In the genomic region with DNA sequence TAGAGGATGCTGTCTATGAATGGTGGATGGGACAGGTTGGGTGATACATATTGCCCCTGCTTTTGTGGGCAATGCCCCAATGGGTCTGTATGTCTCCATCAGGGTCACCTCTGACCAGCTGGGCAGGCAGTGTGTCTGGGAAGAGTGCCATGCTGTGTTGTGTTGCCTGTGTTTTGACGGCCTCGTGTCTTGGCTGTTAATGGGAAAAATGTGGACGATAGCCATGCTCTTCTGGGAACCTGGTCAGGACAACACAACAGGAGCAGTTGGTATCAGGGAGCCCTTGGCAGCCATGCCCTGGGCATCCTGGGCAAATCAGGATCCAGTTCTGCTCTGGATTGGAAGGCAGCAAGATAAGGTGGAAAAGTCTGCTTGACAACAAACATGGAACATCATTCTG, we compare ENCODE assay signal across 10 mouse cellular contexts. TPM values are rescaled to one million over a fixed set of nuclear protein-coding genes. Genes with fewer than 3 reads are reported as not detected.
DNase-seq lines count a peak whose midpoint lies in the region; ATAC-seq and TF ChIP-seq lines count a peak whose summit lies in the region.
"Had no signal": no experiment of that assay in that cellular context is flagged by ENCODE, and none has a peak within 500 bp of the region (broad histone marks: within the 10 kb centered on the region; RNA-seq: fewer than 3 reads in every experiment).

No protein-coding gene starts in this region.

- H3K9ac ChIP-seq in midbrain, postnatal 0 days (replicated peaks; ENCODE audit: low read length, poor library complexity, severe bottlenecking), result no peak overlapping the region
- H3K9ac ChIP-seq in midbrain, embryonic 15.5 days, result no peak overlapping the region
- H3K9ac ChIP-seq: liver, embryonic 13.5 days; midbrain, embryonic 12.5 days had no signal

- WGBS in midbrain, postnatal 0 days, result 82% methylated on average over 3 of the region's 3 CpGs
- WGBS in midbrain, embryonic 15.5 days, result 86% methylated on average over 3 of the region's 3 CpGs

- peaks cover 17% of the 10 kb centered on the region for H3K36me3 ChIP-seq in midbrain, postnatal 0 days (ENCODE audit: insufficient read depth, low read length)
- H3K36me3 ChIP-seq in midbrain, embryonic 15.5 days (replicated peaks), result no peaks in the 10 kb centered on the region
- H3K36me3 ChIP-seq: liver, embryonic 13.5 days; midbrain, embryonic 12.5 days had no signal

- H3K4me3 ChIP-seq in midbrain, postnatal 0 days (ENCODE audit: low read depth, low read length), result no peak overlapping the region
- no peak overlapping the region for H3K4me3 ChIP-seq in midbrain, embryonic 15.5 days
- H3K4me3 ChIP-seq in gastrocnemius, adult 2 months, result no peak overlapping the region
- H3K4me3 ChIP-seq: liver, embryonic 13.5 days; midbrain, embryonic 12.5 days had no signal

- no peak overlapping the region for H3K4me2 ChIP-seq in midbrain, postnatal 0 days (ENCODE audit: low read depth, low read length, poor library complexity, severe bottlenecking)
- H3K4me2 ChIP-seq in midbrain, embryonic 15.5 days, result no peak overlapping the region
- H3K4me2 ChIP-seq: liver, embryonic 13.5 days; midbrain, embryonic 12.5 days had no signal

- no peak overlapping the region for H3K27ac ChIP-seq in midbrain, postnatal 0 days (ENCODE audit: low read depth, low read length)
- no peak overlapping the region for H3K27ac ChIP-seq in midbrain, embryonic 15.5 days
- peak overlapping the region; percentile 97 for H3K27ac ChIP-seq in gastrocnemius, adult 2 months
- H3K27ac ChIP-seq: liver, embryonic 13.5 days; midbrain, embryonic 12.5 days had no signal

- no peaks in the 10 kb centered on the region for H3K9me3 ChIP-seq in midbrain, postnatal 0 days (ENCODE audit: low read length)
- H3K9me3 ChIP-seq in midbrain, embryonic 15.5 days, result no peaks in the 10 kb centered on the region
- H3K9me3 ChIP-seq: liver, embryonic 13.5 days; midbrain, embryonic 12.5 days had no signal

- ATAC-seq in midbrain, postnatal 0 days (ENCODE audit: low FRiP score), result no peak
- ATAC-seq in midbrain, embryonic 15.5 days (replicated peaks), result no peak
- no peak for ATAC-seq in megakaryocyte, adult 5-6 weeks (ENCODE audit: poor library complexity, severe bottlenecking)

- intact Hi-C loops in gastrocnemius, adult 2 months (cut with DNase I), result no loop called here

- no peaks in the 10 kb centered on the region for H3K27me3 ChIP-seq in midbrain, postnatal 0 days (ENCODE audit: insufficient read depth, low read length)
- peaks cover 3% of the 10 kb centered on the region for H3K27me3 ChIP-seq in midbrain, embryonic 15.5 days (replicated peaks)

- no peak for TF ChIP-seq CTCF in midbrain, postnatal 0 days (IDR thresholded peaks at IDR 0.05)
- TF ChIP-seq CTCF in gastrocnemius, adult 2 months (IDR thresholded peaks at IDR 0.05), result no peak

- H3K4me1 ChIP-seq in midbrain, postnatal 0 days (ENCODE audit: insufficient read depth, low read length), result no peaks in the 10 kb centered on the region
- peaks cover 12% of the 10 kb centered on the region for H3K4me1 ChIP-seq in midbrain, embryonic 15.5 days

- DNase-seq in adrenal gland, adult 2 months, result peak; percentile 59
- no peak for DNase-seq in adrenal gland, adult 18-20 months (ENCODE audit: low spot score in 2 of 2)
- DNase-seq in midbrain, postnatal 0 days (ENCODE audit: low spot score), result peak; percentile 51
- DNase-seq in gastrocnemius, adult 2 months, result peak; percentile 93
- DNase-seq in skeletal muscle tissue, adult 2 months (ENCODE audit: low read depth, low spot score), result peak; percentile 97
- no peak for DNase-seq in thymus, postnatal 14 days
- DNase-seq: liver, embryonic 13.5 days had no signal

RNA-seq across cellular contexts. Expression of gene Chac1, which starts 4.1 kb away (rescaled TPM):
- 10 to 100 TPM in 1 of 2 experiments, 1 to 10 TPM in 1; 3.1 to 28.4 TPM for total RNA-seq in adrenal gland, adult 2 months (2021)
- 12.8 and 21.4 TPM in 2 replicates for polyA plus RNA-seq in adrenal gland, adult 2 months (2012; rRNA removed)
- total RNA-seq in adrenal gland, adult 18-20 months (2021), result 10 to 100 TPM in 1 of 2 experiments, 1 to 10 TPM in 1; 3.7 to 13.2 TPM
- 9.5 and 18.7 TPM in 2 replicates for total RNA-seq in midbrain, postnatal 0 days (2014; rRNA removed)
- 10.2 and 13.5 TPM in 2 replicates for polyA plus RNA-seq in midbrain, postnatal 0 days (2015; fragmentation: Nextera tagmentation; extraction: Ambion mirVana)
- polyA plus RNA-seq in midbrain, embryonic 15.5 days (2015; fragmentation: Nextera tagmentation; extraction: Ambion mirVana), result 8.1 and 9.0 TPM in 2 replicates
- total RNA-seq in gastrocnemius, adult 2 months (2021), result 10 to 100 TPM; 30.1 to 90.4 TPM
- total RNA-seq in megakaryocyte, adult 5-6 weeks (2015), result 0.39 and 1.1 TPM in 2 replicates
- 0.51 and 1.3 TPM in 2 replicates for total RNA-seq in megakaryocyte, adult 5-6 weeks (2017)

RNA-seq across cellular contexts. Expression of gene Dll4, which starts 29.5 kb away (rescaled TPM):
- total RNA-seq in adrenal gland, adult 2 months (2021), result 1 to 10 TPM; 5.8 to 9.8 TPM
- 14.9 and 16.0 TPM in 2 replicates for polyA plus RNA-seq in adrenal gland, adult 2 months (2012; rRNA removed)
- 10 to 100 TPM in 1 of 2 experiments, 1 to 10 TPM in 1; 9.7 to 10.5 TPM for total RNA-seq in adrenal gland, adult 18-20 months (2021)
- 3.9 TPM in 2 replicates for total RNA-seq in midbrain, postnatal 0 days (2014; rRNA removed)
- 2.3 and 2.6 TPM in 2 replicates for polyA plus RNA-seq in midbrain, postnatal 0 days (2015; fragmentation: Nextera tagmentation; extraction: Ambion mirVana)
- 5.2 and 5.3 TPM in 2 replicates for polyA plus RNA-seq in midbrain, embryonic 15.5 days (2015; fragmentation: Nextera tagmentation; extraction: Ambion mirVana)
- 1 to 10 TPM; 3.8 to 4.8 TPM for total RNA-seq in gastrocnemius, adult 2 months (2021)
- 0.09 TPM in 1 of 2 replicates, not detected in the other for total RNA-seq in megakaryocyte, adult 5-6 weeks (2015)
- not detected in 2 replicates for total RNA-seq in megakaryocyte, adult 5-6 weeks (2017)

Comparison
In these comparisons a context has a peak if more than half of its experiments do, and no peak if none do; other contexts are left out.
1. DNase-seq: peak in adrenal gland, adult 2 months (single experiment), midbrain, postnatal 0 days (single experiment), gastrocnemius, adult 2 months (single experiment) and skeletal muscle tissue, adult 2 months (single experiment); none in adrenal gland, adult 18-20 months (0 of 2) and thymus, postnatal 14 days (single experiment).